Comparison of ENCODE assay signal across 24 mouse cellular contexts in genomic region chr14:58788190-58788945, GRCm38 (mm10).
DNase-seq lines count a peak whose midpoint lies in the region; ATAC-seq and TF ChIP-seq lines count a peak whose summit lies in the region.
"Had no signal": no experiment of that assay in that cellular context is flagged by ENCODE, and none has a peak within 500 bp of the region (broad histone marks: within the 10 kb centered on the region; RNA-seq: fewer than 3 reads in every experiment).

No protein-coding gene starts in this region.

- H3K4me2 ChIP-seq in lung, postnatal 0 days (replicated peaks; ENCODE audit: low read depth, low read length) = no peak overlapping the region
- H3K4me2 ChIP-seq: embryonic facial prominence, embryonic 12.5 days; heart, embryonic 12.5 days; kidney, embryonic 15.5 days; liver, embryonic 11.5 days; midbrain, embryonic 11.5 days had no signal

- no peak overlapping the region for H3K4me3 ChIP-seq in heart, adult 2 months
- H3K4me3 ChIP-seq in lung, postnatal 0 days (ENCODE audit: low read depth, low read length) = no peak overlapping the region
- no peak overlapping the region for H3K4me3 ChIP-seq in lung, adult 2 months (replicated peaks; ENCODE audit: extremely low read depth, low read depth, low read length)
- H3K4me3 ChIP-seq: embryonic facial prominence, embryonic 12.5 days; heart, embryonic 12.5 days; kidney, embryonic 15.5 days had no signal

- ATAC-seq in lung, postnatal 0 days = no peak; the same call in 1 of the 2 replicates
- ATAC-seq: forebrain, embryonic 16.5 days; hindbrain, embryonic 16.5 days; midbrain, embryonic 16.5 days had no signal

- peak overlapping the region; percentile 53 for H3K27ac ChIP-seq in heart, adult 2 months
- H3K27ac ChIP-seq in lung, postnatal 0 days (ENCODE audit: low read length) = no peak overlapping the region
- H3K27ac ChIP-seq: embryonic facial prominence, embryonic 12.5 days; kidney, embryonic 15.5 days; stomach, postnatal 0 days had no signal

- TF ChIP-seq EP300 in heart, adult 2 months (IDR thresholded peaks at IDR 0.05; ENCODE audit: insufficient read depth, low read depth, low read length) = no peak
- TF ChIP-seq EP300 in lung, postnatal 0 days (IDR thresholded peaks at IDR 0.05) = no peak

- 56% methylated on average over 10 of the region's 10 CpGs for WGBS in heart, adult 2 months
- 47% methylated on average over 10 of the region's 10 CpGs for WGBS in lung, postnatal 0 days
- WGBS in lung, adult 2 months = 50% methylated on average over 10 of the region's 10 CpGs

- no peaks in the 10 kb centered on the region for H3K79me2 ChIP-seq in heart, adult 2 months (replicated peaks; ENCODE audit: control insufficient read depth, insufficient read depth, low read length)

- intact Hi-C loops in heart, adult 2 months (cut with DNase I) = no loop called here
- intact Hi-C loops in heart, postnatal 25 days (cut with DNase I) = loop anchor here (10.0 kb wide), 1 partner anchor 714 kb away; the partner anchor contains the start of gene Fgf9

- H3K9ac ChIP-seq in heart, adult 2 months (ENCODE audit: low read depth, low read length) = no peak overlapping the region
- H3K9ac ChIP-seq in lung, postnatal 0 days (replicated peaks; ENCODE audit: low read depth) = no peak overlapping the region
- H3K9ac ChIP-seq: embryonic facial prominence, embryonic 12.5 days; heart, embryonic 12.5 days; kidney, embryonic 15.5 days had no signal

- H3K36me3 ChIP-seq in heart, adult 2 months (ENCODE audit: control insufficient read depth, insufficient read depth, low read length) = peaks cover 7% of the 10 kb centered on the region
- no peaks in the 10 kb centered on the region for H3K36me3 ChIP-seq in lung, postnatal 0 days (ENCODE audit: insufficient read depth, low read length)
- H3K36me3 ChIP-seq: embryonic facial prominence, embryonic 12.5 days; heart, embryonic 12.5 days; kidney, embryonic 15.5 days had no signal

- H3K4me1 ChIP-seq in heart, adult 2 months (ENCODE audit: control insufficient read depth, insufficient read depth, low read length) = peaks cover 14% of the 10 kb centered on the region
- H3K4me1 ChIP-seq in lung, postnatal 0 days (ENCODE audit: insufficient read depth, low read depth, low read length) = peaks cover 3% of the 10 kb centered on the region; the same call in 1 of the 2 replicates
- peaks cover 3% of the 10 kb centered on the region; the same call in 1 of the 2 replicates for H3K4me1 ChIP-seq in lung, adult 2 months (ENCODE audit: control insufficient read depth, insufficient read depth, low read length)

- no peaks in the 10 kb centered on the region for H3K9me3 ChIP-seq in lung, postnatal 0 days (ENCODE audit: low read length)
- H3K9me3 ChIP-seq: embryonic facial prominence, embryonic 12.5 days; heart, embryonic 12.5 days; kidney, embryonic 15.5 days had no signal

- TF ChIP-seq POLR2A in heart, adult 2 months (IDR thresholded peaks at IDR 0.05; ENCODE audit: insufficient read depth, low read depth, low read length) = no peak
- TF ChIP-seq POLR2A in lung, adult 2 months (IDR thresholded peaks at IDR 0.05; ENCODE audit: borderline replicate concordance, extremely low read depth, low read depth, low read length) = no peak

- no peaks in the 10 kb centered on the region; the same call in 1 of the 2 replicates for H3K27me3 ChIP-seq in heart, adult 2 months (ENCODE audit: control insufficient read depth, insufficient read depth, low read length)
- no peaks in the 10 kb centered on the region for H3K27me3 ChIP-seq in lung, postnatal 0 days (replicated peaks; ENCODE audit: insufficient read depth, low read length)
- H3K27me3 ChIP-seq: CH12.LX; embryonic facial prominence, embryonic 12.5 days; heart, embryonic 12.5 days; kidney, embryonic 15.5 days had no signal

- DNase-seq in cerebellum, adult 9-11 months = peak; percentile 8
- no peak for DNase-seq in cerebellum, postnatal 10 days
- peak in 1 of 2 experiments; percentile 38 for DNase-seq in heart, adult 2 months
- no peak for DNase-seq in heart, postnatal 25 days (ENCODE audit: low spot score)
- DNase-seq in lung, postnatal 0 days (ENCODE audit: low spot score) = peak; percentile 32
- no peak for DNase-seq in lung, adult 2 months
- peak; percentile 94 for DNase-seq in gonadal fat pad, adult 2 months (ENCODE audit: low read depth)
- no peak for DNase-seq in adrenal gland, postnatal 14 days
- DNase-seq: adrenal gland, postnatal 10 days; gastrocnemius, postnatal 10 days; kidney, adult 18-20 months; kidney, postnatal 25 days; thymus, adult 18-20 months; thymus, postnatal 36 days had no signal

- TF ChIP-seq CTCF in heart, adult 2 months (IDR thresholded peaks at IDR 0.05) = no peak
- no peak for TF ChIP-seq CTCF in lung, postnatal 0 days (IDR thresholded peaks at IDR 0.05)
- no peak for TF ChIP-seq CTCF in lung, adult 2 months (IDR thresholded peaks at IDR 0.05; ENCODE audit: insufficient read depth, low read length)

Comparison
In these comparisons a context has a peak if more than half of its experiments do, and no peak if none do; other contexts are left out.
1. DNase-seq: peak in cerebellum, adult 9-11 months (single experiment), lung, postnatal 0 days (single experiment) and gonadal fat pad, adult 2 months (single experiment); none in cerebellum, postnatal 10 days (0 of 2), heart, postnatal 25 days (single experiment), lung, adult 2 months (single experiment) and adrenal gland, postnatal 14 days (single experiment).